25 mouse cellular contexts compared by ENCODE assay signal in the genomic region with DNA sequence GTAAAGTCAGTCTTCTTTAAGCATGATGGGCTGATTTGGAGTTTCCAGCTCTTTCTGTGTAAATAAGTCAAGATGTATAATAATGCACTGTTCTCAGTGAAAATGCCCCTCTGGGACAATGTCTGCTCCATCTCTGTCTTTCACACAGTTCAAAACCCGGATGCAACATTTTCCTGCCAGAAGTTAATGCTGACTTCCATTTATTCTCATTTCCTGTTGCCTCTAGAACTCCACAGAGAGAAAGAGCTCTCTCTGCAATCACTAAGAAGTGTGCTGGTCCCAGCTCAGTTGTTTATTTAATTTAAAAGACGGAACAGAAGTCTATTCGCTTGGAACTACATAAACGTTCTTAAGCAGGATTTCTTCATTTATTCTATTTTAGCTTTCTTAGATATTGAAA.
DNase-seq lines count a peak whose midpoint lies in the region; ATAC-seq lines count a peak whose summit lies in the region.
"Had no signal": no experiment of that assay in that cellular context is flagged by ENCODE, and none has a peak within 500 bp of the region (broad histone marks: within the 10 kb centered on the region; RNA-seq: fewer than 3 reads in every experiment).

No protein-coding gene starts in this region.

- no peaks in the 10 kb centered on the region for H3K36me3 ChIP-seq in embryonic facial prominence, embryonic 11.5 days (replicated peaks; ENCODE audit: control insufficient read depth, insufficient read depth, low read depth, low read length)
- H3K36me3 ChIP-seq in embryonic facial prominence, embryonic 10.5 days (replicated peaks) = no peaks in the 10 kb centered on the region
- no peaks in the 10 kb centered on the region for H3K36me3 ChIP-seq in intestine, embryonic 16.5 days (ENCODE audit: control insufficient read depth, insufficient read depth, low read length)
- H3K36me3 ChIP-seq in intestine, embryonic 15.5 days = no peaks in the 10 kb centered on the region
- H3K36me3 ChIP-seq in lung, embryonic 16.5 days (ENCODE audit: control insufficient read depth, insufficient read depth, low read length) = no peaks in the 10 kb centered on the region
- H3K36me3 ChIP-seq: embryonic facial prominence, embryonic 12.5 days; forebrain, embryonic 12.5 days; forebrain, embryonic 15.5 days had no signal

- H3K9me3 ChIP-seq in embryonic facial prominence, embryonic 11.5 days (replicated peaks; ENCODE audit: control insufficient read depth, low read length) = no peaks in the 10 kb centered on the region
- no peaks in the 10 kb centered on the region for H3K9me3 ChIP-seq in embryonic facial prominence, embryonic 10.5 days
- H3K9me3 ChIP-seq in intestine, embryonic 16.5 days (ENCODE audit: control insufficient read depth, low read length) = no peaks in the 10 kb centered on the region
- H3K9me3 ChIP-seq in intestine, embryonic 15.5 days = no peaks in the 10 kb centered on the region
- H3K9me3 ChIP-seq in lung, embryonic 16.5 days (ENCODE audit: control insufficient read depth, low read length) = no peaks in the 10 kb centered on the region
- H3K9me3 ChIP-seq: embryonic facial prominence, embryonic 12.5 days; forebrain, embryonic 12.5 days; forebrain, embryonic 15.5 days had no signal

- H3K4me1 ChIP-seq in embryonic facial prominence, embryonic 11.5 days (ENCODE audit: control insufficient read depth, insufficient read depth, low read length) = no peaks in the 10 kb centered on the region
- H3K4me1 ChIP-seq in embryonic facial prominence, embryonic 10.5 days = no peaks in the 10 kb centered on the region
- H3K4me1 ChIP-seq in intestine, embryonic 16.5 days (ENCODE audit: control insufficient read depth, insufficient read depth, low read length) = no peaks in the 10 kb centered on the region
- no peaks in the 10 kb centered on the region for H3K4me1 ChIP-seq in intestine, embryonic 15.5 days (replicated peaks)
- no peaks in the 10 kb centered on the region for H3K4me1 ChIP-seq in lung, embryonic 16.5 days (replicated peaks; ENCODE audit: control insufficient read depth, insufficient read depth, low read length)
- H3K4me1 ChIP-seq: embryonic facial prominence, embryonic 12.5 days; forebrain, embryonic 12.5 days; forebrain, embryonic 15.5 days had no signal

- WGBS in embryonic facial prominence, embryonic 11.5 days = 38% methylated on average over 4 of the region's 4 CpGs
- 57% methylated on average over 4 of the region's 4 CpGs for WGBS in embryonic facial prominence, embryonic 10.5 days
- WGBS in intestine, embryonic 16.5 days = 39% methylated on average over 4 of the region's 4 CpGs
- 30% methylated on average over 4 of the region's 4 CpGs for WGBS in intestine, embryonic 15.5 days
- 34% methylated on average over 4 of the region's 4 CpGs for WGBS in lung, embryonic 16.5 days

- DNase-seq in embryonic facial prominence, embryonic 11.5 days (ENCODE audit: low spot score) = peak; percentile 15
- DNase-seq in embryonic facial prominence, embryonic 10.5 days (ENCODE audit: low spot score) = no peak
- no peak for DNase-seq in lung, postnatal 14 days
- DNase-seq: adrenal gland, adult 2 months; adrenal gland, postnatal 14 days; cerebellum, adult 11 months; cerebellum, adult 2 months; cerebellum, adult 9-11 months; cerebellum, postnatal 25 days; gastrocnemius, postnatal 25 days; heart, adult 2 months; heart, postnatal 4 days; kidney, adult 11 months had no signal

- H3K27ac ChIP-seq in embryonic facial prominence, embryonic 11.5 days (replicated peaks; ENCODE audit: low read depth, low read length) = no peak overlapping the region
- no peak overlapping the region for H3K27ac ChIP-seq in embryonic facial prominence, embryonic 10.5 days (replicated peaks)
- no peak overlapping the region for H3K27ac ChIP-seq in intestine, embryonic 16.5 days (ENCODE audit: low read length)
- no peak overlapping the region for H3K27ac ChIP-seq in intestine, embryonic 15.5 days
- no peak overlapping the region for H3K27ac ChIP-seq in lung, embryonic 16.5 days (ENCODE audit: low read length)
- H3K27ac ChIP-seq: embryonic facial prominence, embryonic 12.5 days; forebrain, embryonic 12.5 days; forebrain, embryonic 15.5 days; heart, adult 2 months; hindbrain, embryonic 14.5 days; hindbrain, postnatal 0 days had no signal

- H3K27me3 ChIP-seq in embryonic facial prominence, embryonic 11.5 days (ENCODE audit: control insufficient read depth, insufficient read depth, low read length) = no peaks in the 10 kb centered on the region
- H3K27me3 ChIP-seq in embryonic facial prominence, embryonic 10.5 days (replicated peaks; ENCODE audit: low read depth, poor library complexity, severe bottlenecking) = no peaks in the 10 kb centered on the region
- H3K27me3 ChIP-seq in intestine, embryonic 16.5 days (replicated peaks; ENCODE audit: control insufficient read depth, insufficient read depth, low read length) = no peaks in the 10 kb centered on the region
- no peaks in the 10 kb centered on the region for H3K27me3 ChIP-seq in intestine, embryonic 15.5 days (replicated peaks)
- no peaks in the 10 kb centered on the region for H3K27me3 ChIP-seq in lung, embryonic 16.5 days (ENCODE audit: control insufficient read depth, insufficient read depth, low read depth, low read length)
- H3K27me3 ChIP-seq: embryonic facial prominence, embryonic 12.5 days; forebrain, embryonic 12.5 days; forebrain, embryonic 15.5 days had no signal

- no peak overlapping the region for H3K9ac ChIP-seq in embryonic facial prominence, embryonic 11.5 days (replicated peaks; ENCODE audit: low read length)
- no peak overlapping the region for H3K9ac ChIP-seq in intestine, embryonic 16.5 days (ENCODE audit: low read depth, low read length)
- no peak overlapping the region for H3K9ac ChIP-seq in intestine, embryonic 15.5 days
- no peak overlapping the region for H3K9ac ChIP-seq in lung, embryonic 16.5 days (ENCODE audit: low read length)
- H3K9ac ChIP-seq: embryonic facial prominence, embryonic 12.5 days; forebrain, embryonic 12.5 days; forebrain, embryonic 15.5 days; hindbrain, embryonic 14.5 days had no signal

- no peak overlapping the region for H3K4me3 ChIP-seq in embryonic facial prominence, embryonic 11.5 days (ENCODE audit: low read depth, low read length)
- no peak overlapping the region for H3K4me3 ChIP-seq in embryonic facial prominence, embryonic 10.5 days
- H3K4me3 ChIP-seq in intestine, embryonic 16.5 days (ENCODE audit: low read length) = no peak overlapping the region
- H3K4me3 ChIP-seq in intestine, embryonic 15.5 days (replicated peaks) = no peak overlapping the region
- H3K4me3 ChIP-seq in lung, embryonic 16.5 days (ENCODE audit: low read length) = no peak overlapping the region
- H3K4me3 ChIP-seq: embryonic facial prominence, embryonic 12.5 days; erythroblast, embryonic 14.5 days; forebrain, embryonic 12.5 days; forebrain, embryonic 15.5 days; heart, adult 2 months had no signal

- no peak for ATAC-seq in embryonic facial prominence, embryonic 11.5 days (replicated peaks; ENCODE audit: insufficient number of reproducible peaks, low FRiP score, low TSS enrichment, low read depth)
- peak; percentile 52; the same call in 1 of the 2 replicates for ATAC-seq in intestine, embryonic 16.5 days
- no peak for ATAC-seq in intestine, embryonic 15.5 days
- peak; percentile 23; the same call in 1 of the 2 replicates for ATAC-seq in lung, embryonic 16.5 days (ENCODE audit: low read depth)
- ATAC-seq: CD4-positive, CD25-positive, alpha-beta regulatory T cell, adult 4 months; forebrain, embryonic 15.5 days; hindbrain, postnatal 0 days; inflammation-experienced regulatory T-cells, adult 6 months had no signal

- H3K4me2 ChIP-seq in embryonic facial prominence, embryonic 11.5 days (ENCODE audit: low read depth, low read length) = no peak overlapping the region
- no peak overlapping the region for H3K4me2 ChIP-seq in intestine, embryonic 16.5 days (ENCODE audit: low read depth, low read length)
- H3K4me2 ChIP-seq in intestine, embryonic 15.5 days (replicated peaks) = no peak overlapping the region
- no peak overlapping the region for H3K4me2 ChIP-seq in lung, embryonic 16.5 days (ENCODE audit: low read depth, low read length)
- H3K4me2 ChIP-seq: embryonic facial prominence, embryonic 12.5 days; forebrain, embryonic 12.5 days; forebrain, embryonic 15.5 days; heart, embryonic 11.5 days; hindbrain, embryonic 14.5 days had no signal

Comparison
In these comparisons a context has a peak if more than half of its experiments do, and no peak if none do; other contexts are left out.
1. ATAC-seq: peak in intestine, embryonic 16.5 days (single experiment) and lung, embryonic 16.5 days (single experiment); none in embryonic facial prominence, embryonic 11.5 days (single experiment) and intestine, embryonic 15.5 days (single experiment).